Mouse (Mus musculus): ENCODE measurements around the gene Aldh3b1.

Gene Aldh3b1

DNA sequence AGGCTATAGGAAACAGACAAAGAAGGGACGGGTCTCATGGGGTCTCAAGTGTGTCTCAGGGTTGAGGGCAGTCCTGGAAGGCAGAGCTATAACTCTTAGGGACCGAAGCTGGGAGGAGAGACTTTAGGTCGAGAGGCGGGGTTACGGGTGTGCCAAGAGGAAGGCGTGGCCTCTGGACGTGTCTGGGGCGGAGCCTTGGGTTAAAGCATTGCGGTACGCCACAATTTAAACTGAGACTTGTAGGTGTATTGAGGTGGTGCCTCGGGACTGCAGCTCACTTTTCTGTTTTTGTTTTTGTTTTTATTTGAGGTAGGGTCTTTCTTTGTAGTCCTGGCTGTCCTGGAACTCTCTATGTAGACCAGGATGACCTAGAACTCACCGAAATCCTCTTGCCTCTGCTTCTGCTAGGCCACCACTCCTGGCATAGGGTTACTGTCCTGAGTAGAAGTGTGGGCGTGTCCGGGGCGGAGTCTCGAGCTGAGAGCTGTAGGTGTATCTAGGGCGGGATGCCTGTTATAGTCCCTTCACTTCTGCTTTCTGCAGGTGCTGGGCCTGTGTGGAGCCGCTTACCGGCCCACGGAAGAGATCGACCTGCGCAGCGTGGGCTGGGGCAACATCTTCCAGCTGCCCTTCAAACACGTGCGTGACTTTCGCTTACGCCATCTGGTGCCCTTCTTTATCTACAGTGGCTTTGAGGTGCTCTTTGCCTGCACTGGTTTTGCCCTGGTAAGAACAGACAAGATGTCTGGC, 13.6 kb upstream of the Aldh3b1 start:
- peak; percentile 78 for DNase-seq (ENCODE audit: low read depth)

DNA sequence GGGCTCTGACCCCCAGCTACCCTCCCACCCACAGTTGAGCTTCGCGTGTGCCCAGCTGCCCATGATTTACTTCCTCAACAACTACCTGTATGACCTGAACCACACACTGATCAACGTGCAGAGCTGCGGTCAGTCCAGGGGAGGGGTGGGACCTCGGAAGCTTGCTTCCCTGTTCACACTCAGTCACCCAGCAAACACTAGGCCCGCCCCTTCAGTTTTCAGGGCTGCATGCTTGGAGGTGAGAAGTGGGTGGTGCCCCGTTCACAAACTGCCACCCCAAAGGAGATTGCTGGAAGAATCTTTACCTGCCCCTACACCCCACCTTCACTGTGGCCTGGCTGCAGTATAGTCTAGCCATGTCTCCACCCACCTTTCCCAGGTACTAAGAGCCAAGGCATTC, 12.7 kb upstream of the Aldh3b1 start:
- DNase-seq (ENCODE audit: low read depth): no peak

DNA sequence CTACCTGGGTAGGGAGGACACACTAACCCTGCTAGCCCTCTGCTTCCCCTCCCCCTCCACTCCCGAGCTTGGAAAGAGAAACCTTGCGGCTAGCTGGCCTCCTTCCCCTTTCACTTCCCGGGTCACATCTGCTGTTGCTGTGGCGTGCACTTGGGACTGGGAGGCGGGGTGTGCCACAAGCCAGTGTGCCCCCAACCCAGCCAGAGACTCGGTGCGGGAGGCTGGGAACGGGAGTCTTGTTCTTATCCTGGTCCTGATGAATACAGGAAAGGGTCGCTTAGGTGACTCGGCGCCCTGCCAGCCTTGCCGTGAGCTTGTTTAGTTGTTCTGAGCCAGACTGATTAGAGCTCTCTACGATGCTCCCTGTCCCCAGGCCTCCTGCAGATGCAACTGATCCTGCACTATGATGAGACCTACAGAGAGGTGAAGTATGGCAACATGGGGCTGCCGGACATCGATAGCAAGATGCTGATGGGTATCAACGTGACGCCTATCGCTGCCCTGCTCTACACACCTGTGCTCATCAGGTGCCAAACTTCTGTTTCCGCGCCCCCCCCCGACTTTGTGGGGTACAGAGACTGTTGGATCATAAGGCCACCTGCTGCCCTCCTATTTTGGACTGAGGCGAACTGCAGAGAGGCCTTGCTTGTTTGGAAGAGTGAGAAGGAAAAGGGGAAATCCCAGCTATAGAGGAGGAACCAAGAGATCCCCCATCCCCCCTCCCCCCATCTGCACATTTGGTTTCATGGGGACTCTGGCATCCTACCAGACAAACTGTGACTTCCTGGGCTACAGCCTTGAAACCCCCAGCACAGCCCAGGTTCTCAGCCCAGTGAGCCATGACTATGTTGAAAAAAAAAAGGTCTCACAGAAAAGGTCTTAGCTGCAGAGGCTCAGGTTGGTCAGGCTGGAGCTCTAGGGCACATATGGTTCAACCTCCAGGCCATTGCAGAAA, 6.6 kb upstream of the Aldh3b1 start:
- DNase-seq (ENCODE audit: low read depth): peak; percentile 69

DNA sequence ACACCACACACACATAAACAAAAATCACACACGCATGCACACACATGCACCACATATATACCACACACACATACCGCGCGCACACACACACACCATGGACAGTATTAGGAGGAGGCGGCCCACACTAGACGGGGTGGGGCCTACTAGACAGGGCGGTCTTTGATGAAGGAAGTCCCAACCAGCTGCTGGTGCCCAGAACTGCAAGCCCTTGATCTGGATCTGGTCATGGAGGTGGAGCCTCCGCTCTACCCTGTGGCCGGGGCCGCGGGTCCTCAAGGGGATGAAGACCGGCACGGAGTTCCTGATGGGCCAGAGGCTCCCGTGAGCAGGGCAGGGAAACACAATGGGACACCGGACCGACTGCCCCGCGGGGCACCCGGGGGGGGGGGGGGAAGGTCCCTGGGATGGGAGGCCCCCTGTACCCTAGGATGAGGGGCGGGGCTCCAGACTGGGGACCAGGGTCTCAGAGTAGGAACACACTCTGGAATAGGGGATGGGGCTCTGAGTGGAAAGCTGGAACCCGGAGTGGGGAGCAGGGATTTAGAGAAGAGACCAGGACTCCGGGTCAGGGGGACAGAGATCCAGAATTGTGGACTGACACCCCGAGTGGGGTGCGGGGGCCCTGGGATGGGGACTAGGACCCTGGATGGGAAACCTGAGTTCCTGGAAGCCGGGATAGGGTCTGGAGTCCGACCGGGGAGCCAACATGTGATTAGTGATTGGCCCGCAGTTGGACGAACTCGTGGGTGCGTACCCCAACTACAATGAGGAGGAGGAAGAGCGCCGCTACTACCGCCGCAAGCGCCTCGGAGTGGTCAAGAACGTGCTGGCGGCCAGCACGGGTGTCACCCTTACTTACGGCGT, 5.7 kb upstream of the Aldh3b1 start, which contains the start of gene Unc93b1:
Gene Unc93b1, plus strand, starts transcription at position 155 of the 864 bp plus-strand sequence.
- DNase-seq (ENCODE audit: low read depth): peak; percentile 64

DNA sequence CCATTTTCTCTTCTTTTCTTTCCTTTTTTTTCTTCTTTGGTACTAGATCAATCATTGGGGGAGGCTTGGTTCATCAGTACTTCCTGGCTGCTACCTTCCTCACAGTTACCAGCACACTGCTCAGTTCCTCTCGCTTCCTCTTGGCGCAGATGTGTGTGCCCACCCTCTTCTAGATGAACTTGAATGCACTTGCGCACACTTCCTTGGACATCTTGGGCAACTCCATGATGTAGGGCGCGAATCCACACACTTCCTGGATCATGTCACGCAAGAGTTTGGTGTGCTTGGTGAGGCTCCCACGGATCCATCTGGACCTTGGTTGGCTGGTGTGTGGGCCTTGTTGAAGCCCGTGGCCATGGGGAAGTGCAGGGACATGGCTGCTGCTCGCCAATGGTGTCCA, 2.1 kb upstream of the Aldh3b1 start:
- DNase-seq (ENCODE audit: low read depth): no peak

DNA sequence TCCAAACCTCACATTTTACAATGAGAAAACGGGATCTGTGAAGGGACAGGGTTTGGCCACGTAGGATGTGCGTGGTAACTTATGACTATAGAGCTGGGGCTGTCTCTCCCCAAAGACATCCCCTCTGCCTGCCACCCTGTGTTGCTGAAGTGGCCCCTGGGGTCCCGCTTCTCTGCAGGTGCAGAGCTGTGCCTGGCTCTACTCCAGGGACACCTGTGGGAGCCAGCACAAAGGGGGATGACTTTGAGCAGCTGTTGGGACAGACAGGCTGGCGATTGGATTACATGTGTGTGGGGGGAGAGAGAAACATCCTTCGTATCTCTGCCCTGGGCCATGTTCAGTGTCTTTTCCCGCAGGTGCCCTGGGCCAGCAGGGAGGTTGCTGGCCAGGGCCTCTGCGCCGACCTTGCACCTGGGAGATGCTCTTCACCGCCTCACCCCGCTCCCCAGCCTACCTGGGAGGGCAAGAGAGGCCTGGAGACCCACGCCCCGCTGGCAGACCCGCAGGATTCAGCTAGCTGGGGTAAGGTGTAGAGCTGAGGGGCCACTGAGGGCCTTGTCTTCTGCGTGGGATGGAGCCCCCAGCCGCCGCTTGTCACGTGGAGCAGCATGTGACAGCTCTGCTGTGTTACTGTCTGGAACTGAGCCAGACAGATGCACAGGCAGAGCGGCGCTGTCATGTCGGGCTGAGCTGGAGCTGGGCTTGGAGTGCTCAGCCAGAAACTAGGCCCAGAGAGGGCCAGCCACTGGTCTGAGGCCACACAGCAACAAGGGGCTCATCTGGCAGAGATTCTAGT, 852 bp upstream of the Aldh3b1 start:
- no peak for DNase-seq (ENCODE audit: low read depth)

DNA sequence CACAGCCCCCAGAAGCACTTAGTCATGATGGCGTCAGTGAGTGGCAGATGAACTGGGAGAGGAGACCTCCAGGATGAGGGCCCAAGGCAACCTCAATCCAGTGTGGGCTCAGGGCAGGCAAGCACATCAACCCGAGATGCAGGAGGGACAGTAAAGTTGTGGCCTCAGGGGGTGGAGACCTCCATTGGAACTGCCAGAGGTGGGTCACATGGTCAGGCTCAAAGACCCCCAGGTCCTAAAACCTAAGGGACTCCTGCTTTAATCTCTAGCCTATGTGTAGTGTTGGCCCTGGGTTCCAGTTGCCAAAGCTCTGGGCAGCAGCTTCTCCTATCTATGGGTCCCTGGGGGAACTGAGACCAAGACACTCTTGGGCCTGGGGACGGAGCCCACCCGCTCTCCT, 829 bp downstream of the Aldh3b1 start:
- no peak for DNase-seq (ENCODE audit: low read depth)

DNA sequence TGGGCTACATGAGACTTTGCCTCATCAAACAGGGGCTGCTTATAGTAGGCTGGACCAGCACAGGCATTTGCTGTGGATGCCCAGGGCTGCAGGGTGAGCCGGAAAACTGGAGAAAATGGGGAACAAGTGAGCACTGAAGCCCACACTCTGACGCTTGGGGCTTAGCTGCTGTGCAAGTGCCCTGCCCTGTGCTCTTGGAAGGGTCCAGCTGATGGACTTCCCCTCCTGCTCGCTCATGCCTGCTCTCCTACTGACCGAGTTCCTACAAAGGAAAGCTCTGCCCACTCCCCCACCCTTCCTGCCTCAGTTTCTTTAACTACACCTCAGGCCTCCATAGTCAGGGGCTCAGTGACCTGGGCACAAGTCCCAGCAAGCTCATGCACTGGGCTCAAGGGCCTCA, 1.6 kb downstream of the Aldh3b1 start:
- DNase-seq (ENCODE audit: low read depth): no peak

DNA sequence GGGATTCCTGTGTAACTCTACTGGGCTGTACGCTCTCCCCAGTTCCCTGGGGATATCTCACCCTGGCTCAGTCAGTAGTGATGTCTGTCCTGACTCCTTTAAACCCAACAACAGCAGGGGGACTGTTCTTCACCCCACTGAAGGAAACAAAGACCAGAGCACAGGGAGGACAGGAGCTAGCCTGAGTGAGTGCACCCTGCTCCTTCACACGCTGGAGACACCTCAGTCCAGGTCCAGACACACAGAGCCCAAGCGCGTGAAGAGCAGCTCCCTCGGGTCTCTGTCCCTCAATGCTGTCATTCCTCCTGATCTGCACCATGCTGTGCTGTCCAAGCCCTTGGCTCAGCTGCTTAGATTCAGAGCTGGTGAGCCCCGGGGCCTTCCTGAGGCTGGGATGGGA, 2.9 kb downstream of the Aldh3b1 start:
- no peak for DNase-seq (ENCODE audit: low read depth)

DNA sequence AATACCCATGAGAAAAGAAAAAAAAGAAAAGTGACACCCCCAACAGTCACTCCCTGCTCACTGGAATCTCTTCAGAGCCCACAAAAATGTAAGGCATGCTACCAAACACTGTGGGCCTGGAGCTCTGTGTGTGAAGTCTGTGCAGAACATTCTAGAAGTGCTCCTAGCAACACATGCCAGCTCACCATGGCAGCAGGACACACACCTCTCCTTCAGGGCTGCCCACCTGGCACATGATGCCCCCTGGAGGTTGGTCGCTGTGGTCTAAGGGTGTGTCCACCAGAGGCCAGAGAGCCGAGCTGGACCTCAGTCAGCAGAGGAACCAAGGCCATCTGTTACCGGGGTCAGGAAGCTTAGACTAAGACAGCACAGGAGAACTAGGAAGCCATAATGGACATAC, 3.3 kb downstream of the Aldh3b1 start:
- no peak for DNase-seq (ENCODE audit: low read depth)

DNA sequence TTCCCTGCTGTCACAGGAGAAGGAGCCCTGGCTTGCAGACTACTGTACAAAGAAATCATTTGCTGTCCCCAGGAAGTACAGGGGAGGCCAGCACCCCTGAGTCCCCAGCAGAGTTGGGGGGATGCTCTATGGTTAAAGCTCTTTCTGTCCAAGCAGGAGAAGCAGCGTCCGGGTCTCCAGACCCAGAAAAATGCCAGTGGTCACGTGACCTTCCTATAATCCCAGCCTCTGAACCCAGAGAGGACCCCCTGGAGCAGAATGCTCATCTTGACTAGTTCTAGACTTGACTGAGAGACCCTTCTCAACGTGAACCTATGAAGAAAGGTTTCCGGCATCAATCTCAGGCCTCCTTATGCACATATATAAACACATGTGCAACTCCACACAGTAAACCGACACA, 3.7 kb downstream of the Aldh3b1 start:
- DNase-seq (ENCODE audit: low read depth): no peak

DNA sequence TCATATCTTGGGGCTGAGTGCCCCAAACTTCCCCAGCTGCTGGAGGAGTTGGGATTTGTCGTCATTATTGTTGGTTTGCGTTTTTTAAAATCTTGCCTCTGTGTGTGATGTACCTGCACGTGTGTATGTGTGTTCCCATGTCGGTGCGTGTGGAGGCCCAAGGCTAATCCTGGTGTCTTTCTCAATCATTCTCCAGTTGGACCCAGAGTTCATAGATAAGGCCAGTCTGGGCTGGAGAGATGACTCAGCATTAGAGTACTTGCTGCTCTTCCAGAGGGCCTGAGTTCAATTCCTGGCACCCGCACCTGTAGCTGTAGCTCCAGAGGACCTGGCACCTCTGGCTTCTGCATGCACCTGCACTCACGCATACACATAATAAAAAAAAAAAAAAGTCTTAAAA, 4.7 kb downstream of the Aldh3b1 start:
- no peak for DNase-seq (ENCODE audit: low read depth)

DNA sequence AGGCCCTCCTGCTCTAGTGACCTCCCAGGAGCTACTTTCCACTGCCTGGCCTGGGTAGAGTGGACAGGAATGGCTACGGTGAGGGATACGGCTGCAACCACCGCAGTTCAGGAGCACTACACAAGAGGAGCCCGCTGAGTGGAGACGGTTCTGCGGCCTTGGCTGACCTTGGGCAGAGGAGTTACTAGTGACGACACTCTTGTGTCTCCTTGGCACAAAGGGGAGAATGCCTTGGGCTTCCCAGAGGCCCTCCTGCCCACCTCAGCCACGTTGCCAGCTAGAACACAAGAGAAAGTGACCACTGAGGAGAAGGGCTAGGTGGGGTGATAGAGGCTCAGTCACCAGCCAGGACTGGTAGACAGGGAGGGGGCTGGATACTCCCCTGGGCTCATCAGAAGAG, 5.4 kb downstream of the Aldh3b1 start:
- DNase-seq (ENCODE audit: low read depth): no peak

DNA sequence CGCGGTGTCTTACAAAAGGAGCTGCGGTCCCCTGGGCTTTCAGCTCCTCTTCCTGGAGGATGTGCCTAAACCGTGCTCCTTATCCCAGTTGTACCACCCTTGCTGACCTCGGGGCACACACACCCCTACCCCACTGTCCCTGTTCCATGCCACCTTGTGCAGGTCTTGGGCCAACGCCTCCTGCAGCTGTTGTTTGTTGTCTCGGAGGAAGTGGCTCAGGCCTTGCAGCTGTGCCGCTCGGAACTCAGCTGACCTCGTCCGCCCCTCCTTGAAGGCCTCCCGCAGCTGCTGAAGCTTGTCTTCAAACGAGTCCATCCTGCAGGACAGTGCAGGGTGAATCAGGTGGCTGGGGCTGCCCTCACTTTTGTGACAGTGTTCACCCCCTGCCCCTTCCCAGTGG, 6.0 kb downstream of the Aldh3b1 start:
- no peak for DNase-seq (ENCODE audit: low read depth)

DNA sequence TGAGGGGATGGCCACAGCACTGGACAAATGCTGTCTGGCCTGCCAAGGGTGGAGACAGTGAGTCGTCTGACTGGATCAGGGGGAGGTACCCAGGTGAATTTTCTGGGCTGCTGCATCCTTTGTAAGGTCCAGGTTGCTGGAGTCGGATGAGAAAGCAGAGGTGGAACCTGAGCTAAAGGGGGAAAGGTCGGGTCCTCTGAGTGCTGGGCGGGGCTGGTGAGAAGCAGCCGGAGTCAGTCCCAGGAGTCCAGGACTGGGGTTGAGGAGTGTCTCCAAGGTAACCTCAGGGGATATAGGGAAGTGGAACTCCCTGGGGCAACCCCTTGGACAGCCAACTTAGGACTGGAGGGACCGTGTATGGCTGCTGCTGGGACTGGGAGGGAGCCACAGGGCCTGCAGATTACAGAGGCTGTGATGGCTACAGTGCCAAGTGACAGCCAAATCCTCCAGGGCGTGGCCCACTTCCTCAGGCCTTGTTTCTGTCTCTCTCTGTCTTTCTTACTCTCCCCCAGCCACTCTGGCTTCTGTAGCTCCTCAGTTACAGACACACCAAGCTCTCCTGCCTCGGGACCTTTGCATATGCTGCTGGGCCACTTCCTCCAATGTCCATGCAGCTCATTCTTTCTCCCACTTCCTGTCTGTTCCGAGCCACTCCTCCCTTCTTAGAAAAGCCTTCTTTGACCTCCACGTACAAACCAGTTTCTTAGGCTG, 6.8 kb downstream of the Aldh3b1 start:
- DNase-seq (ENCODE audit: low read depth): no peak

DNA sequence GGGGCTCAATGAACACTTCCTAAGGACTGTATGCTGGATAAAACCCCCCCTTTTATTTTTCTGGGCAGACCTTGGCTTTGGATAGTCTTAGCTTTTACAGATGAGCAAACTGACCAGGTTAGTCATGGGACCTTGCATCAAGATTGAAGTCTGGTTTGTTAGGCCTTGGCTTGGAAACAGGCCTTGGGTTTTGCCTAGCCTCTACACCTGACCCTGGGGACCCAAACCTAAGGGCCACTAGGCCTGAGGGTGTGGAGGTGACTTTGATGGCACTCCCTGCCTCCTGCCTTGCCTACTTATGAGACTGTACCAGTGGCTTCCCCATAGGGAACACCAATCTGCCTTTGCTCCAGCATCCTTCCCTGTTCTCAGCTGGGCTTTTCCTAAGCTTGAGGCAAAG, 9.7 kb downstream of the Aldh3b1 start:
- DNase-seq (ENCODE audit: low read depth): no peak

DNA sequence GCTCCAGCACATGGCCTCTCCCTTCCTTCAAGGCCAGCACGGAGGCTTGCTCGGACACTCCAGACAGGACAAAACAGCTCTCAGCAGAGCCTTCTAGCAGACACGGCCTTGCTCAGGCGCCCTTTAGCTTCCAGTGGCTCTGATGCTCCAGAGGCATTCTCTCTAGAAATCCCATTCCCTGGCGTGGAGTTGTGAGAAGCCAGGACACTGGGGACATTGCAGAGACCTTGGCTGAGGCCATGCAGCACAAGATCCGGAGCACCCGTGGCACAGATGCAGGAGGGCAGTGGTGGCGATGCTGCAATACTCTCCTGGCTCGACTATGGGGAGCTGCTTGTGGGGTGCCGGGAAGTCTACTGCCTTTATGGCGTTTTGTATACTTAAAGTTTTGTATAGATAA, 12.9 kb downstream of the Aldh3b1 start:
- DNase-seq (ENCODE audit: low read depth): no peak

DNA sequence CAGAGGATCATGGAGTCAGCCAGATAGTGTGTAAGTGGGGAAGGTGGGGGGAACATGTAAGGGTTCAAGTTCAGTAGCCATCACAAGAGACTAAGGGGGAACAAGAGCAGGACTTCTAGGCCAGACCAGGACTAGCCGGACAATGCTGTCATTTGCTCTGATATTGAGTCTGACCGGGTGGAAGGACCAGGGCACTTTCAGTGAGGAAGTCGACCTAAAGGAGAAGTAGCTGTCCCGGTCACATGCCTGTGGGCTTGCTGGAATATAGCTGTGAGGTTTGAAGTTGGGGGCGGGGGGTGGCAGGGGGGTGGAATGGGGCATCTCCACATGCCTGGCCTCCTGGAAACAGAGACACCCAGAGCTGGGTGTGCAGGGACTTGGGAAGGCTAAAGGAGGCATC, 15.1 kb downstream of the Aldh3b1 start:
- no peak for DNase-seq (ENCODE audit: low read depth)

DNA sequence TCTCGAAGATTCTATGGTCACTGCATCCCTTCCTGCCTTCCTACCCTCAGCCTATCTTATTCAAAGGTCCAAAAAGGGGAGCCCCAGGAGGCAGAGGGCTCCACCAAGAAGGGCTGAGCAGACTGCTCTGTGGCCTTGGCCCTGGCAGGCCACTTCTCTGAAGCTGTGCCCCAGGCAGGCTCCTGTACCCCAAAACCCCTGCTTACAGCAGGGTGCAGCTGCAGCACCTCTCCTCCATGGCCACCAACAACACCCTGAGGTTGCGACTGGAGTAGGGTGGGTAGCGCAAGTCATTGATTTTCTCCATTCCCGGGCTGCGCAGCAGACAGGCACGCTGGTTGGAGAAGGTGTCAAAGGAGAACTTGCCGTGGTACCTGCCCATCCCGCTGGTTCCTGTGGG, 15.9 kb downstream of the Aldh3b1 start:
- no peak for DNase-seq (ENCODE audit: low read depth)

DNA sequence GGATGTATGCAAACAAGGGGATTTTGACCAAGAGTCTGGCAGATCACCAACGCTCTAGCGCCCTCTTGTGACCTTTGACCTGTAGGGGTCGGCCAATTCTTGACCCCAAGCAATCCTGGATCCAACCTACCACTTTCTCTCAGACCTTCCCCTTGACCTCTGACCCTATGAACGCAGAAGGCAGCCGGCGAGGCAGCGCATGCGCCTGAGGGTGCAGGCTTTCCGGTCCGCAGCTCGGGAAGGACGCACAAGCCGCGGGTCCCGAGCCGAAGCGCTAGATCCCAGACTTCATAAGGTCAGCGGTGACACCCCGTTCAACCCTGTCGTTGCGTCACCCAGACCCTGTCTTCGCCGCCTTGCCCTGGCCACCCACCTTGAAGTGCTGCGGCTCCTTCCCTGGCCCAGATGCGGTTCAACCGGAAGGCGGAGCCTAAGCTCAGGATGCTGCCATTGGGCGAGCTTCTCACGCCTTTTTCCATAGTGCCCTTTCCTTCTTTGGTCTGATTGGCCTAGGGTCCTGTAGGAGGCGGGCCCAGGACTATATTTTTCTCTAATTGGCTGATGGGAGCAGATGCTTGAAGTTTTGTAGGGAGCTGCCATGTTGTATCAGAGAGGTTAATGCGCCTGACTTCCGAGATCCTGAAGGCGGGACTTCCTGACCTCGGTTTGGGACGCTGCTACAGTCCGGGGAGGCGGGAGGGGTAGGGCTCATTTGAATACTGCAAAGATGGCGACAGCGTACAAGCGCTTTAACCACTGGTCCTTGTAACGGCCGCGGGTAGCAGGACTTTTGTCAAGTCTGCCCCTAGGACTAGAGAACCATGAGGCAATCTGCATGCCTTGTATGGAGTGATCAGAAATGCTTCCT, 17.0 kb downstream of the Aldh3b1 start, which contains the start of gene Ndufs8:
Gene Ndufs8, minus strand, starts transcription at position 438 of the 868 bp plus-strand sequence.
- DNase-seq (ENCODE audit: low read depth): peak; percentile 97

Measured in naive thymus-derived CD4-positive, alpha-beta T cell, adult 2 months (primary cell).